Mouse (Mus musculus) urinary bladder, adult 18-20 months (tissue): ENCODE data around the gene Rtf2.

ENCODE experiments used
- DNase-seq, 2 experiments: peaks; one replicate each; pipeline ENCODE4 v3.0.0; 2022; ENCODE audit warnings: low spot score in 2 of 2, mixed read lengths in 2 of 2

The Rtf2 gene

DNA sequence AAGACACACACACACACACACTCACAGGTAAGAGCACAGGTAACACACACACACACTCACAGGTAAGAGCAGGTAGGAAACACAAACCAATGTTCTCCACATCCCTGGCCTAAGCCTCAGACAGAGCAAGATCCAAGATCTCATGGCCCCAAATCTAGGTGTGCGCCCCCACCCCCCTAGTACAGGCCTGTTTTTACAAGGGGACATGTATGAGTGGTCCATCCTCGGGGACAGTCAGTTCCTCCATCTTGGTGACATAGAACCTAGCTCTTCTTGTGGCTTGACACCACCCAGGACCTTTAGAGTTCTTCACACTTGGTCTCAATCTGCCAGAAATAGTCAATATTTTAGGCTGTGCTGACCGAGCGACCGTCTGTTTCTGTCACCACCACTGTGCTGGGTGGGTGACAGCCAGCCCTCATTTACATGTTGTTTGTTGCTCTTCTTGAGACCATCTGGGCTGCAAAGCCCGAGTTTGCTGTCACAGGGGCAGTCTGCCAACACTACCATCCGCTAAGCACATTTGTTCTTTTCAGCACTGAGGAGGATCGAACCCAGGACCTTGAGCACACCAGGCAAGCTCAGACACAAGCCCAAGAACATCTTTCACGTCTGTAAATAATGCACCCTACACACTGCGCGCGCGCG, 43.5 kb downstream of the Rtf2 start:
- DNase-seq: no peak

DNA sequence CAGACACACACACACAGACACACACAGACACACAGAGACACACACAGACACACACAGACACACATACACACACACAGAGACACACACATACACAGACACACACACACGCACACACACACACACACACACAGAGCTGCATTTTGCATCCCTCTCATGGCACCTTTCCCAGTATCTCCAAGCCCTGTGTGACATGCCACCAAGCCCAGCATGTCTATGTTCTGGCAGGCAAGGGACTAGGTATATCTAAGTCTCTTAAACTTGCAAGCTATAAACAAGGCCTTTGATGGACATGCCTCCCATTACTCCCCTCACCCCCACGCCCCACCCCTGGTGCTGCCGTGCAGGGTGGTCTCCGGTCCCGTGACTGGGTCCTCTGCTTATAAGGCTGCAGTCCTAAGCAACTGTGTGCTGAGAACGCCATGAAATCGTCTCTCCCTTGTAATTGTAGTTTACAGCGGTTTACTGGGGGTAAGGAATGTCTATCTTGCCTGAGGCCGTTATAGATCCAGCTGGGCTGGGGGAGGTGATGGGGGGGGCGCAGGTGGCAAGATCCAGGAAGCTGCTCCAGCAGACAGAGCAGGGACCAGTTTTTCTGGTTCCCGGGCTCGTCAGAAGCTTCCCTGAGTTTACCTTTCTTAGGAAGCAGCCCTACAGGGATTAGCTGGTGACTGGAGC, 44.5 kb downstream of the Rtf2 start:
- no peak for DNase-seq

DNA sequence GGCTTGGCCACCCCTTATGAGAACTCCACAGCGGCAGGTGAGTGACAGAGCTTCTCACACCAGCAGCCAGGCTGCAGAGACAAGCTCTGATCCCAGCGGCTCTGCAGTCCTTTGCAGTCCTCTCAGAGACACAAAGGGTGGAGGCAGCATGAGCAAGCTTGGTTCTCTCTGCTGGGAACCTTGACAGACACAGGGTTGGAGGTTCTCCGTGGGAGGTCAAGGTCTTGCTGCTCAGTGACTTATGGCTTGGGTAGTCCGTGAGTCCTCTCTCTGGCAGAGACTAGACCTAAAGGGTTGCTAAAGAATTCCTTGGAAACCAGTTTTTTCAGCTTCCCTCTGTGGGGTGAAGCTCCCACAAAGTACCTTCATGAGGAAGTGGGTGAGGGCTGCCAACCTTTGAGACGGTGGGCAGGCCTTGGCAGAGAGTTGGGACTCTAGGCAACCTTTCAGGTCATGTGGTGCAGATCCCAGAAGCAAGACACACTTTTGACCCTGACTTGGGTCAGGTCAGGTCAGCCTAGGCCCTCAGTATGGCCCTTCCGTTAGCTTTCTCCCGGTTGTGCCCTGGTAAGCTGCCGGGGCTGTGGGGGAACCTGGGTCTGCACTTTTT, 56.5 kb downstream of the Rtf2 start:
- DNase-seq: no peak

DNA sequence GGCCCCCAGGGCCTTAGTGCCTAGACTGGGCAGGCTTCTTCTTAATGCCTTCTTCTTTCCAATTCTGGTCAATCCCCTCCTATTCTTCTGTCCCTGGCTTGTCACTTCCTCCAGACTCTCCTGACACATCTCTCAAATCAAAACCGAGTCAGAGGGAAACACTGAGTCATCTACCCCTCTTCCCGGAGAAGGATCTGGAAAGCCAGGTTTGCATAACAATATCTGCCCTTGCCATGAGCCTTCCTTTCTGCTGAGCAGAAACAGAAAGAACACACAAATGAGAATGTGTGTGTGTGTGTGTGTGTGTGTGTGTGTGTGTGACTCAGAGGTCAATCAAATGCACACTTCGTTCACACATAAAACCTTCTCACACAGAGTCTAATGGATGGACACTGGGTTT, 58.5 kb downstream of the Rtf2 start:
- DNase-seq: no peak

DNA sequence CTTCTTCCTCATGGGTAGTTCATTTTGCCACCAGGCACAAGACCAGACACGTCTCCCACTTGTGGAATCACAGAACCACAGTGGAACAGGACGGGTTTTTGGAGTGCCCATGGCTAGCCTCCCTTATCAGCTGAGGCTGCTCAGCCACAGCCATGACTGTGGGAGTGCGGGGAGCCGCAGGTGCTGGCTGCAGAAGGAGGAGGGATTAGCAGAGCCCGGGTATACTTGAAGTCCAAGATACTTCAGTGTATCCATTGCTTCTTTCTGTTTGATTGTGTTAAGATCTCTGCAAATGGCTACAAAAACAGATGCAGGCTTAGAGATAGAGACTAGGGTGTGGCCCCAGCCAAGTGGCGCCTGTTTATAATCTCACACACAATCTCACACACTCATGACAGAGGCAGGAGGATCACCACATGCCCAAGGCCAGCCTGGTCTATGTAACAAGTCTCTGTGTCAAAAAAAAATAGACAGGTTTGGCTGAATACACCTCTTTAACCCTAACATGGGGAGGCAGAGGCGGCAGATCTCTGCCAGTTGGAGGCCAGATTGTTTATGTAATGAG, 60.5 kb downstream of the Rtf2 start:
- DNase-seq: no peak

DNA sequence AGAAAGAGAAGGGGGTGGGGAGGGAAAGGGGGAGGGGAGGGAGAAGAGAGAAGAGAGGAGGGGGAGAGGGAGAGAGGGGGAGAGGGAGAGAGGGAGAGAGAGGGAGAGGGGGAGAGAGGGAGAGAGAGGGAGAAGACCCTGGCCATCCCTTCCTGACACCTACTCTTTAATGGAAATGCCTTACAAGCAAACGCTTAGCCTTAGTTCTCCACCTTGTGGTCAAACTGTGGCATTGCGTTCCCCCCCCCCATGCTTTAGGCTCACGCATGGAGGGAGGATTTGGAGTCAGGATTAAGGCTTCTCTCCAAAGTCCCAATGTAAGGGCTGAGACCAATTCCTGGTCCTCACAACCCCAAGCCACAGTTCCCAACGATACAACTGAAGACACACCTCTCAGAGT, 61.0 kb downstream of the Rtf2 start:
- no peak for DNase-seq

DNA sequence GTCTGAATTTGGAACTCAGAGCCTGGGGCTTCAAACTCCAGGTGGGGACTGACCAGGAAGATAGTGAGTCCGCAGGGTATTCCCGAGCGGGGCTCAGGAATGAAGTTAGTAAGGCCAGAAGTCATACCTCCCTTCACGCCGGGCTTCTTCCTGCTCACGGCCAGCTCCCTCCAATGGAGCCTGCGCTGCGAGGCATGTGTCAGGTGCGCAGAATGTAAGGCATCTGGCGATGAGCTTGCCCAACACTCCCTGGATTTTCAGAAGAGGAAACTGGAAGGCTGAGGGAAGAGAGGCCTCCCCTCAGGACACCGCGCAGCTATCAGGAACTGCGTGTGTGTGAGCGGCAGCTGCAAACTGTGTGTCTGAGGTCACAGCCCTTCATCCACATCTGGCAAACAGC, 61.8 kb downstream of the Rtf2 start:
- DNase-seq: no peak

DNA sequence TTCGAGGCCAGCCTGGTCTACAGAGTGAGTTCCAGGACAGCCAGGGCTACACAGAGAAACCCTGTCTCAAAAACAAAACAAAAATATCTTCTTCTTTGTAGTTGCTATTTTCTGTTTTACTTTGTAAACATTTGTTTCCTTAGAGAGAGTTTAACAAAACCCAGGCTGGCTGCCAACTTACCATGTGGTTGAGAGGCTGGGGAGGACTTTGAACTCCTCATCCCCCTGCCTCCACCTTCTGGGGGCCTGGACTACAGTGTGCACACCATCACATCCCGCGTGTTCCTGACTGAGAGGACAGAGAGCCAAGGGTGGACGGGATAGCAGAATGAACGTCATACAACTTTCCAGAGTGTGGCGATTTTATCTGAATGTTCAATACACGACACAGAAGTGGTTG, 65.8 kb downstream of the Rtf2 start:
- DNase-seq: no peak

DNA sequence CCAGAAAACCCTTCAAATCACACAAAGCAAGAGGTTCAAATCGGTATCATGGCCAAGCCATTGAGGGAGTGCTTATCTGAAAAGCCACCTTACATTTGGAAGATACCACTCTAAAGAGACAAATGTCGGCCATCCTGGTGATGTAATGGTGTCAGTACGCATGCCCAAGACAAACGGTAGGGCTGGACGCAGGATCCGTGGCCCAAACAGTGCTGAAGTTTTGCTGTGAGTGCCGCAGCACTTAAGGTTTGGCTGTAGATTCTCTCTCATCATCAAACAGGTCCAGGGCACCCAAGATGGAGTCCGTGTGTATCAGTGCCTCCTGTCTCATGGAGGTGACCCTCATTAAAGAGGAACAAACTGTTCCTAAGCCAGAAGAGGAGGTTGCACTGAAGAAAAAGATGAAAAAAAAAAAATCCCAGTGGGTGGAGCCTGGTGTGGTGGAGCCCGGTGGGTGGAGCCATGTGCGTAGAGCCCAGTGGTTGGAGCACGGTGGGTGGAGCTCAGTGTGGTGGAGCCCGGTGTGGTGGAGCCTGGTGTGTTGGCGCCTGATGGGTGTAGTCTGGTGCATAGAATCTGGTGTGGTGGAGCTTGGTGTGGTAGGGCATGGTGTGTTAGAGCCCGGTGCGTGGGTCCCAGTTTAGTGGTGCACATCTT, 69.8 kb downstream of the Rtf2 start:
- DNase-seq: no peak

DNA sequence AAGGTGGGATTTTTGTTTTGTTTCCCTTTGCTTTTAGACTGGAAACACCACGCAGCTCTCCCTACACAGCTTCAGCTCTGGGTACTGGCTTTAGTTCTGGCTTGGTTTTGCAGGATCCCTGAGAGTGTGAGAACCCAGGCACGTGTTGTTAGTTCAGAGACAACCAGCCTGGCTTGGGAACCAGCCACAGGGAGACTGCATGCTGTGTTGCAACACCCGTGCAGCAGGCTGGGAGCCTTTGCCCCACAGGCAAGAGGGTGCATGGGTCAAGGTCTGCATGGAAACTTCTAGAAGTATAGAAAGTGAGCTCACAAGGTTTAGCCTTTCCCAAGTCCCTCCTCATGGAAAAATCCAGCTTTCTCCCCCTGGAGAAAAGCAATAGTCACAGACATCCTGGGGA, 70.5 kb downstream of the Rtf2 start:
- DNase-seq: no peak

DNA sequence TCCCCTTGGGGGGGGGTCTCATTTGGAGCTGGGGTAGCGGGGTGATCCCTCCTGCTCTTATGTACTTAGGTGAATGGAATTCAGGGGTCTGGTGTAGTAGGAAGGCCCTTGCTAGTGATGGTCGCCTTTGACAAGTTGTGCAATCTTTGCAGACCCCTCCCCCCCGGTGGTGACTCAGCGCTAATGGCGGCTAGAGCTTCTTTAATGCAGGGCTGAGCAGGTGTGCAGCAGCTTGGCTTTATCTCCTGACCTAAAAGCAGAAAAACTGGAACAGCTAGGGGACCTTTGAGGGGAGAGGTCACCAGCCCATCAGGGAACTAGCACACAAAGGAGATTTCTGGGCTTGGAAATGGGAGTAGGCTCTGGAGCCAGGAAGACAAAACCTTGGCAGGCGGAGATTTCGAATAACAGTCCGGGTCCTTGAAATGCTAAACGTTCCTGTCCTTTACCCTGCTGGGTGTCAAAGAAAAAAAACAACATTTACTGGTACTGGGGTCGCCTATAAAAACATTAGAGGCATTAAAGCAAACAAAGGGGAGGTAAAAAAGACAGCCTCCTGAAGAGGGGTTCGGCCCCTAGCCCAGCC, 76.1 kb downstream of the Rtf2 start:
- no peak for DNase-seq
